Mouse (Mus musculus): ENCODE data around the gene Vezf1. TPM values are rescaled to one million over a fixed set of nuclear protein-coding genes. Genes with fewer than 3 reads are reported as not detected.
"Not testable (repeated sequence)": the region's sequence is repeated elsewhere in the genome, so short reads cannot be mapped to it uniquely, and the experiment has no call there.

The Vezf1 gene
- polyA plus RNA-seq, 1 experiment from 2014 or later: 23.3 TPM

- Histone ChIP-seq H3K27ac (ENCODE audit: low read length) (no peak overlapping the region), H3K4me2 (ENCODE audit: low read depth, low read length) (no peak overlapping the region), H3K27me3 (replicated peaks; ENCODE audit: control insufficient read depth, insufficient read depth, low read length) (no peaks in the 10 kb centered on the region), H3K9me3 (ENCODE audit: control insufficient read depth, low read length) (no peaks in the 10 kb centered on the region), H3K4me1 (ENCODE audit: control insufficient read depth, insufficient read depth, low read length) (no peaks in the 10 kb centered on the region), H3K9ac (ENCODE audit: low read depth, low read length) (no peak overlapping the region), H3K4me3 (ENCODE audit: low read length) (no peak overlapping the region), H3K36me3 (ENCODE audit: control insufficient read depth, insufficient read depth, low read length) (no peaks in the 10 kb centered on the region)
- 82% methylated on average over 3 of the region's 3 CpGs for WGBS
- ATAC-seq: no peak
Observed at GRCm38 (mm10) chr11:88037386-88037785, 30.7 kb upstream of the Vezf1 start.

GRCm38 (mm10) chr11:88039066-88039465 lies 29.0 kb upstream of the Vezf1 start:
- Histone ChIP-seq H3K27ac (ENCODE audit: low read length) (no peak overlapping the region), H3K27me3 (replicated peaks; ENCODE audit: control insufficient read depth, insufficient read depth, low read length) (no peaks in the 10 kb centered on the region), H3K9ac (ENCODE audit: low read depth, low read length) (no peak overlapping the region), H3K4me2 (ENCODE audit: low read depth, low read length) (no peak overlapping the region), H3K4me3 (ENCODE audit: low read length) (no peak overlapping the region), H3K4me1 (ENCODE audit: control insufficient read depth, insufficient read depth, low read length) (no peaks in the 10 kb centered on the region), H3K9me3 (ENCODE audit: control insufficient read depth, low read length) (no peaks in the 10 kb centered on the region), H3K36me3 (ENCODE audit: control insufficient read depth, insufficient read depth, low read length) (no peaks in the 10 kb centered on the region)
- no peak for ATAC-seq
- WGBS: 97% methylated on average over 1 of the region's 1 CpGs

- Histone ChIP-seq H3K9ac (ENCODE audit: low read depth, low read length) (no peak overlapping the region), H3K4me3 (ENCODE audit: low read length) (no peak overlapping the region), H3K36me3 (ENCODE audit: control insufficient read depth, insufficient read depth, low read length) (no peaks in the 10 kb centered on the region), H3K27ac (ENCODE audit: low read length) (no peak overlapping the region), H3K4me2 (ENCODE audit: low read depth, low read length) (no peak overlapping the region), H3K9me3 (ENCODE audit: control insufficient read depth, low read length) (no peaks in the 10 kb centered on the region), H3K4me1 (ENCODE audit: control insufficient read depth, insufficient read depth, low read length) (peaks cover 7% of the 10 kb centered on the region), H3K27me3 (replicated peaks; ENCODE audit: control insufficient read depth, insufficient read depth, low read length) (no peaks in the 10 kb centered on the region)
- no peak for ATAC-seq
Observed at GRCm38 (mm10) chr11:88044314-88044713, 23.8 kb upstream of the Vezf1 start.

- 87% methylated on average over 3 of the region's 3 CpGs for WGBS
- not testable (repeated sequence) for H3K9me3 ChIP-seq (ENCODE audit: control insufficient read depth, low read length); ATAC-seq
Observed at GRCm38 (mm10) chr11:88045159-88045558, 22.9 kb upstream of the Vezf1 start.

GRCm38 (mm10) chr11:88045878-88046277 lies 22.2 kb upstream of the Vezf1 start:
- Histone ChIP-seq H3K27ac (ENCODE audit: low read length) (no peak overlapping the region), H3K4me1 (ENCODE audit: control insufficient read depth, insufficient read depth, low read length) (peaks cover 14% of the 10 kb centered on the region), H3K27me3 (replicated peaks; ENCODE audit: control insufficient read depth, insufficient read depth, low read length) (no peaks in the 10 kb centered on the region), H3K9me3 (ENCODE audit: control insufficient read depth, low read length) (no peaks in the 10 kb centered on the region), H3K9ac (ENCODE audit: low read depth, low read length) (peak overlapping the region; percentile 100; the same call in 1 of the 2 replicates), H3K4me3 (ENCODE audit: low read length) (no peak overlapping the region), H3K4me2 (ENCODE audit: low read depth, low read length) (no peak overlapping the region; the same call in 1 of the 2 replicates), H3K36me3 (ENCODE audit: control insufficient read depth, insufficient read depth, low read length) (no peaks in the 10 kb centered on the region)
- ATAC-seq: no peak
- 74% methylated on average over 4 of the region's 4 CpGs for WGBS

More at GRCm38 (mm10) chr11:88045159-88045558, 22.9 kb upstream of the Vezf1 start:
- peaks cover 11% of the 10 kb centered on the region for H3K4me1 ChIP-seq (ENCODE audit: control insufficient read depth, insufficient read depth, low read length)
- not testable (repeated sequence) for H3K27me3 ChIP-seq (replicated peaks; ENCODE audit: control insufficient read depth, insufficient read depth, low read length); H3K4me3 ChIP-seq (ENCODE audit: low read length); H3K4me2 ChIP-seq (ENCODE audit: low read depth, low read length); H3K9ac ChIP-seq (ENCODE audit: low read depth, low read length); H3K27ac ChIP-seq (ENCODE audit: low read length); H3K36me3 ChIP-seq (ENCODE audit: control insufficient read depth, insufficient read depth, low read length)

GRCm38 (mm10) chr11:88046323-88046937 lies 21.6 kb upstream of the Vezf1 start:
- ATAC-seq: no peak
- Histone ChIP-seq H3K27ac (ENCODE audit: low read length) (peak overlapping the region; percentile 100), H3K9ac (ENCODE audit: low read depth, low read length) (peak overlapping the region; percentile 100), H3K4me1 (ENCODE audit: control insufficient read depth, insufficient read depth, low read length) (peaks cover 17% of the 10 kb centered on the region), H3K4me3 (ENCODE audit: low read length) (peak overlapping the region; percentile 97), H3K27me3 (replicated peaks; ENCODE audit: control insufficient read depth, insufficient read depth, low read length) (no peaks in the 10 kb centered on the region), H3K4me2 (ENCODE audit: low read depth, low read length) (peak overlapping the region; percentile 58), H3K36me3 (ENCODE audit: control insufficient read depth, insufficient read depth, low read length) (no peaks in the 10 kb centered on the region), H3K9me3 (ENCODE audit: control insufficient read depth, low read length) (no peaks in the 10 kb centered on the region)
- 58% methylated on average over 17 of the region's 17 CpGs for WGBS

- Histone ChIP-seq H3K36me3 (ENCODE audit: control insufficient read depth, insufficient read depth, low read length) (no peaks in the 10 kb centered on the region), H3K9ac (ENCODE audit: low read depth, low read length) (peak within 1 kb of the TSS; percentile 100), H3K9me3 (ENCODE audit: control insufficient read depth, low read length) (no peaks in the 10 kb centered on the region), H3K27me3 (replicated peaks; ENCODE audit: control insufficient read depth, insufficient read depth, low read length) (no peaks in the 10 kb centered on the region), H3K27ac (ENCODE audit: low read length) (peak within 1 kb of the TSS; percentile 100), H3K4me1 (ENCODE audit: control insufficient read depth, insufficient read depth, low read length) (peaks cover 17% of the 10 kb centered on the region), H3K4me3 (ENCODE audit: low read length) (peak within 1 kb of the TSS; percentile 97), H3K4me2 (ENCODE audit: low read depth, low read length) (peak within 1 kb of the TSS; percentile 63)
- peak; percentile 94 for ATAC-seq
- whole genome bisulfite sequencing: under 1% methylated on average over 58 of the region's 60 CpGs
Observed at GRCm38 (mm10) chr11:88046944-88047794, 20.9 kb upstream of the Vezf1 start, which contains the start of gene Srsf1. TSS of gene Srsf1 (plus strand) at chr11:88047373.

GRCm38 (mm10) chr11:88047871-88048531 lies 20.1 kb upstream of the Vezf1 start:
- Histone ChIP-seq H3K27me3 (replicated peaks; ENCODE audit: control insufficient read depth, insufficient read depth, low read length) (no peaks in the 10 kb centered on the region), H3K27ac (ENCODE audit: low read length) (peak overlapping the region; percentile 100), H3K4me1 (ENCODE audit: control insufficient read depth, insufficient read depth, low read length) (peaks cover 17% of the 10 kb centered on the region), H3K9me3 (ENCODE audit: control insufficient read depth, low read length) (no peaks in the 10 kb centered on the region), H3K4me2 (ENCODE audit: low read depth, low read length) (peak overlapping the region; percentile 63), H3K9ac (ENCODE audit: low read depth, low read length) (peak overlapping the region; percentile 100), H3K36me3 (ENCODE audit: control insufficient read depth, insufficient read depth, low read length) (0 out of 2 replicates have a peak, but pooled peaks cover 2% of the 10 kb centered on the region), H3K4me3 (ENCODE audit: low read length) (peak overlapping the region; percentile 97)
- ATAC-seq: peak; percentile 60
- under 1% methylated on average over 71 of the region's 76 CpGs for WGBS
